Mouse (Mus musculus): ENCODE measurements around the gene Fbxo9. TPM values are rescaled to one million over a fixed set of nuclear protein-coding genes. Genes with fewer than 3 reads are reported as not detected.

Gene Fbxo9
- polyA plus RNA-seq, 1 experiment from 2014 or later, result 37.3 TPM

- H3K4me3 ChIP-seq (ENCODE audit: low read depth, low read length), result no peak overlapping the region
- H3K9me3 ChIP-seq (replicated peaks; ENCODE audit: control insufficient read depth, low read length), result no peaks in the 10 kb centered on the region; the same call in 1 of the 2 replicates
- H3K9ac ChIP-seq (replicated peaks; ENCODE audit: low read length), result no peak overlapping the region
- H3K36me3 ChIP-seq (replicated peaks; ENCODE audit: control insufficient read depth, insufficient read depth, low read depth, low read length), result peaks cover 11% of the 10 kb centered on the region
- DNase-seq (ENCODE audit: low spot score) (no peak), ATAC-seq (replicated peaks; ENCODE audit: insufficient number of reproducible peaks, low FRiP score, low TSS enrichment, low read depth) (no peak)
- 89% methylated on average over 9 of the region's 9 CpGs for WGBS
- H3K27me3 ChIP-seq (ENCODE audit: control insufficient read depth, insufficient read depth, low read length), result no peaks in the 10 kb centered on the region
- H3K4me2 ChIP-seq (ENCODE audit: low read depth, low read length), result no peak overlapping the region
- H3K4me1 ChIP-seq (ENCODE audit: control insufficient read depth, insufficient read depth, low read length), result no peaks in the 10 kb centered on the region
- H3K27ac ChIP-seq (replicated peaks; ENCODE audit: low read depth, low read length), result no peak overlapping the region
Observed at GRCm38 (mm10) chr9:78138044-78138676, 29.3 kb upstream of the Fbxo9 start.

- DNase-seq (ENCODE audit: low spot score), result no peak
- Histone ChIP-seq H3K27ac (replicated peaks; ENCODE audit: low read depth, low read length) (no peak overlapping the region), H3K27me3 (ENCODE audit: control insufficient read depth, insufficient read depth, low read length) (no peaks in the 10 kb centered on the region), H3K9me3 (replicated peaks; ENCODE audit: control insufficient read depth, low read length) (no peaks in the 10 kb centered on the region), H3K4me2 (ENCODE audit: low read depth, low read length) (no peak overlapping the region), H3K4me3 (ENCODE audit: low read depth, low read length) (no peak overlapping the region), H3K4me1 (ENCODE audit: control insufficient read depth, insufficient read depth, low read length) (no peaks in the 10 kb centered on the region), H3K36me3 (replicated peaks; ENCODE audit: control insufficient read depth, insufficient read depth, low read depth, low read length) (no peaks in the 10 kb centered on the region; the same call in 1 of the 2 replicates), H3K9ac (replicated peaks; ENCODE audit: low read length) (no peak overlapping the region)
- WGBS, result 71% methylated on average over 7 of the region's 7 CpGs
- no peak for ATAC-seq (replicated peaks; ENCODE audit: insufficient number of reproducible peaks, low FRiP score, low TSS enrichment, low read depth)
Observed at GRCm38 (mm10) chr9:78135658-78136057, 26.8 kb upstream of the Fbxo9 start.

GRCm38 (mm10) chr9:78126643-78127042 lies 17.8 kb upstream of the Fbxo9 start:
- DNase-seq (ENCODE audit: low spot score), result no peak
- Histone ChIP-seq H3K9me3 (replicated peaks; ENCODE audit: control insufficient read depth, low read length) (no peaks in the 10 kb centered on the region), H3K27ac (replicated peaks; ENCODE audit: low read depth, low read length) (no peak overlapping the region), H3K4me3 (ENCODE audit: low read depth, low read length) (no peak overlapping the region), H3K27me3 (ENCODE audit: control insufficient read depth, insufficient read depth, low read length) (no peaks in the 10 kb centered on the region), H3K36me3 (replicated peaks; ENCODE audit: control insufficient read depth, insufficient read depth, low read depth, low read length) (no peaks in the 10 kb centered on the region), H3K9ac (replicated peaks; ENCODE audit: low read length) (no peak overlapping the region), H3K4me1 (ENCODE audit: control insufficient read depth, insufficient read depth, low read length) (no peaks in the 10 kb centered on the region), H3K4me2 (ENCODE audit: low read depth, low read length) (no peak overlapping the region)
- 67% methylated on average over 10 of the region's 10 CpGs for WGBS
- no peak for ATAC-seq (replicated peaks; ENCODE audit: insufficient number of reproducible peaks, low FRiP score, low TSS enrichment, low read depth)

- Histone ChIP-seq H3K27me3 (ENCODE audit: control insufficient read depth, insufficient read depth, low read length) (no peaks in the 10 kb centered on the region), H3K9ac (replicated peaks; ENCODE audit: low read length) (no peak overlapping the region), H3K4me2 (ENCODE audit: low read depth, low read length) (no peak overlapping the region), H3K4me1 (ENCODE audit: control insufficient read depth, insufficient read depth, low read length) (no peaks in the 10 kb centered on the region), H3K4me3 (ENCODE audit: low read depth, low read length) (no peak overlapping the region), H3K27ac (replicated peaks; ENCODE audit: low read depth, low read length) (no peak overlapping the region), H3K36me3 (replicated peaks; ENCODE audit: control insufficient read depth, insufficient read depth, low read depth, low read length) (no peaks in the 10 kb centered on the region), H3K9me3 (replicated peaks; ENCODE audit: control insufficient read depth, low read length) (no peaks in the 10 kb centered on the region)
- ATAC-seq (replicated peaks; ENCODE audit: insufficient number of reproducible peaks, low FRiP score, low TSS enrichment, low read depth), result no peak
- 70% methylated on average over 6 of the region's 6 CpGs for WGBS
- DNase-seq (ENCODE audit: low spot score), result no peak
Observed at GRCm38 (mm10) chr9:78126007-78126406, 17.1 kb upstream of the Fbxo9 start.

GRCm38 (mm10) chr9:78124297-78124696 lies 15.4 kb upstream of the Fbxo9 start:
- no peak overlapping the region for H3K4me3 ChIP-seq (ENCODE audit: low read depth, low read length)
- H3K27me3 ChIP-seq (ENCODE audit: control insufficient read depth, insufficient read depth, low read length), result no peaks in the 10 kb centered on the region
- H3K9me3 ChIP-seq (replicated peaks; ENCODE audit: control insufficient read depth, low read length), result no peaks in the 10 kb centered on the region
- WGBS, result 90% methylated on average over 6 of the region's 6 CpGs
- H3K4me2 ChIP-seq (ENCODE audit: low read depth, low read length), result no peak overlapping the region
- no peak overlapping the region for H3K9ac ChIP-seq (replicated peaks; ENCODE audit: low read length)
- H3K4me1 ChIP-seq (ENCODE audit: control insufficient read depth, insufficient read depth, low read length), result no peaks in the 10 kb centered on the region
- H3K27ac ChIP-seq (replicated peaks; ENCODE audit: low read depth, low read length), result no peak overlapping the region
- H3K36me3 ChIP-seq (replicated peaks; ENCODE audit: control insufficient read depth, insufficient read depth, low read depth, low read length), result no peaks in the 10 kb centered on the region
- DNase-seq (ENCODE audit: low spot score), result no peak
- no peak for ATAC-seq (replicated peaks; ENCODE audit: insufficient number of reproducible peaks, low FRiP score, low TSS enrichment, low read depth)

GRCm38 (mm10) chr9:78122939-78123712 lies 14.3 kb upstream of the Fbxo9 start:
- H3K36me3 ChIP-seq (replicated peaks; ENCODE audit: control insufficient read depth, insufficient read depth, low read depth, low read length), result no peaks in the 10 kb centered on the region
- WGBS, result 91% methylated on average over 7 of the region's 7 CpGs
- no peaks in the 10 kb centered on the region for H3K27me3 ChIP-seq (ENCODE audit: control insufficient read depth, insufficient read depth, low read length)

GRCm38 (mm10) chr9:78121985-78122384 lies 13.1 kb upstream of the Fbxo9 start:
- Histone ChIP-seq H3K27me3 (ENCODE audit: control insufficient read depth, insufficient read depth, low read length) (no peaks in the 10 kb centered on the region), H3K27ac (replicated peaks; ENCODE audit: low read depth, low read length) (no peak overlapping the region), H3K4me2 (ENCODE audit: low read depth, low read length) (no peak overlapping the region), H3K4me1 (ENCODE audit: control insufficient read depth, insufficient read depth, low read length) (no peaks in the 10 kb centered on the region), H3K9me3 (replicated peaks; ENCODE audit: control insufficient read depth, low read length) (no peaks in the 10 kb centered on the region), H3K4me3 (ENCODE audit: low read depth, low read length) (no peak overlapping the region), H3K36me3 (replicated peaks; ENCODE audit: control insufficient read depth, insufficient read depth, low read depth, low read length) (no peaks in the 10 kb centered on the region), H3K9ac (replicated peaks; ENCODE audit: low read length) (no peak overlapping the region)
- ATAC-seq (replicated peaks; ENCODE audit: insufficient number of reproducible peaks, low FRiP score, low TSS enrichment, low read depth) (no peak), DNase-seq (ENCODE audit: low spot score) (no peak)
- WGBS, result 83% methylated on average over 6 of the region's 6 CpGs

More at GRCm38 (mm10) chr9:78122939-78123712, 14.3 kb upstream of the Fbxo9 start:
- Histone ChIP-seq H3K4me3 (ENCODE audit: low read depth, low read length) (no peak overlapping the region), H3K9me3 (replicated peaks; ENCODE audit: control insufficient read depth, low read length) (no peaks in the 10 kb centered on the region), H3K27ac (replicated peaks; ENCODE audit: low read depth, low read length) (no peak overlapping the region), H3K4me1 (ENCODE audit: control insufficient read depth, insufficient read depth, low read length) (no peaks in the 10 kb centered on the region), H3K4me2 (ENCODE audit: low read depth, low read length) (no peak overlapping the region), H3K9ac (replicated peaks; ENCODE audit: low read length) (no peak overlapping the region)
- no peak for ATAC-seq (replicated peaks; ENCODE audit: insufficient number of reproducible peaks, low FRiP score, low TSS enrichment, low read depth)
- DNase-seq (ENCODE audit: low spot score), result no peak

- 88% methylated on average over 8 of the region's 8 CpGs for WGBS
- no peak for ATAC-seq (replicated peaks; ENCODE audit: insufficient number of reproducible peaks, low FRiP score, low TSS enrichment, low read depth)
- H3K4me3 ChIP-seq (ENCODE audit: low read depth, low read length), result no peak overlapping the region
Observed at GRCm38 (mm10) chr9:78121358-78121757, 12.5 kb upstream of the Fbxo9 start.

More at GRCm38 (mm10) chr9:78121358-78121757, 12.5 kb upstream of the Fbxo9 start:
- Histone ChIP-seq H3K4me2 (ENCODE audit: low read depth, low read length) (no peak overlapping the region), H3K9ac (replicated peaks; ENCODE audit: low read length) (no peak overlapping the region), H3K36me3 (replicated peaks; ENCODE audit: control insufficient read depth, insufficient read depth, low read depth, low read length) (no peaks in the 10 kb centered on the region), H3K4me1 (ENCODE audit: control insufficient read depth, insufficient read depth, low read length) (no peaks in the 10 kb centered on the region), H3K27ac (replicated peaks; ENCODE audit: low read depth, low read length) (no peak overlapping the region), H3K27me3 (ENCODE audit: control insufficient read depth, insufficient read depth, low read length) (no peaks in the 10 kb centered on the region), H3K9me3 (replicated peaks; ENCODE audit: control insufficient read depth, low read length) (no peaks in the 10 kb centered on the region)
- no peak for DNase-seq (ENCODE audit: low spot score)

Measured in embryonic facial prominence, embryonic 11.5 days (tissue).